Mouse (Mus musculus) myocyte (in vitro differentiated cells): ENCODE data around the gene Ggt5. TPM values are rescaled to one million over a fixed set of nuclear protein-coding genes. Genes with fewer than 3 reads are reported as not detected.

ENCODE experiments used
- H3K27me3 ChIP-seq: one replicate; pipeline ENCODE4 v1.6.1; 2011; ENCODE audit not compliant: control insufficient read depth, insufficient read depth, insufficient read length
- H3K36me3 ChIP-seq: one replicate; pipeline ENCODE4 v1.6.1; 2011; ENCODE audit not compliant: control insufficient read depth, insufficient read depth
- H3K4me2 ChIP-seq: one replicate; pipeline ENCODE4 v1.6.1; 2011; ENCODE audit warnings: low read depth, control low read depth
- H3K4me3 ChIP-seq: one replicate; pipeline ENCODE4 v1.5.1; 2011; ENCODE audit warnings: mild to moderate bottlenecking, control low read depth, moderate library complexity
- H3K79me2 ChIP-seq: one replicate; pipeline ENCODE4 v1.6.1; 2011; ENCODE audit not compliant: control insufficient read depth, insufficient read depth
- H3ac ChIP-seq: one replicate; pipeline ENCODE4 v1.6.1; 2011; ENCODE audit not compliant: control insufficient read depth, insufficient read length
- CEBPB ChIP-seq: IDR thresholded peaks from 2 replicates; pipeline ENCODE4 v1.6.1; 2011; ENCODE audit warnings: mild to moderate bottlenecking, moderate library complexity; ENCODE audit not compliant: poor library complexity, insufficient read depth, severe bottlenecking
- E2F4 ChIP-seq: IDR thresholded peaks from one replicate; pipeline ENCODE4 v1.6.1; 2011; ENCODE audit warnings: mild to moderate bottlenecking, control low read depth, moderate library complexity; ENCODE audit not compliant: insufficient read depth
- MAX ChIP-seq: IDR thresholded peaks from one replicate; pipeline ENCODE4 v1.6.1; 2011; ENCODE audit warnings: low read depth, mild to moderate bottlenecking, control low read depth
- MYOD1 ChIP-seq, 3 experiments: IDR thresholded peaks; one replicate each; pipeline ENCODE4 v1.6.1; 2011; ENCODE audit warnings: control low read depth in 2 of 3, low read depth in 2 of 3, mild to moderate bottlenecking in 2 of 3, moderate library complexity in 1 of 3; ENCODE audit not compliant: insufficient read length in 2 of 3, control insufficient read depth in 1 of 3
- MYOG ChIP-seq, 3 experiments: IDR thresholded peaks; one replicate each; pipeline ENCODE4 v1.6.1; 2011; ENCODE audit warnings: control low read depth in 2 of 3, low read depth in 2 of 3, mild to moderate bottlenecking in 2 of 3; ENCODE audit not compliant: insufficient read length in 2 of 3, control insufficient read depth in 1 of 3, insufficient read depth in 1 of 3
- POLR2A ChIP-seq: IDR thresholded peaks from one replicate; pipeline ENCODE4 v1.6.1; 2011; ENCODE audit warnings: low read depth, mild to moderate bottlenecking, control low read depth, moderate library complexity; ENCODE audit not compliant: insufficient read length
- POLR2AphosphoS2 ChIP-seq: IDR thresholded peaks from one replicate; pipeline ENCODE4 v1.6.1; 2011; ENCODE audit warnings: low read depth, control low read depth; ENCODE audit not compliant: insufficient read length
- REST ChIP-seq: IDR thresholded peaks from one replicate; pipeline ENCODE4 v1.6.1; 2011; ENCODE audit warnings: mild to moderate bottlenecking, control low read depth, moderate library complexity; ENCODE audit not compliant: insufficient read depth, insufficient read length
- SRF ChIP-seq: IDR thresholded peaks from one replicate; pipeline ENCODE4 v1.6.1; 2011; ENCODE audit warnings: low read depth; ENCODE audit not compliant: control insufficient read depth, insufficient read length
- TCF12 ChIP-seq: IDR thresholded peaks from one replicate; pipeline ENCODE4 v1.6.1; 2011; ENCODE audit warnings: mild to moderate bottlenecking, control low read depth; ENCODE audit not compliant: poor library complexity, insufficient read depth, severe bottlenecking
- TCF3 ChIP-seq: IDR thresholded peaks from one replicate; pipeline ENCODE4 v1.6.1; 2011; ENCODE audit warnings: low read depth, control low read depth; ENCODE audit not compliant: insufficient read length
- USF1 ChIP-seq: IDR thresholded peaks from one replicate; pipeline ENCODE4 v1.6.1; 2011; ENCODE audit warnings: low read depth, mild to moderate bottlenecking, control low read depth, moderate library complexity
- polyA plus RNA-seq: library from polyadenylated mRNA; unstranded; fragments of >200 nt; fragmentation: generic; extraction: Trizol; gene quantifications from one replicate; pipeline ENCODE4 v1.2.1, GENCODE M21; 2012; ENCODE audit warnings: missing spikeins

The Ggt5 gene
- polyA plus RNA-seq, 1 experiment: 0.22 TPM

GRCm38 (mm10) chr10:75649001-75649400 is 59.9 kb downstream of the Ggt5 start:
- no peak overlapping the region for H3K4me2 ChIP-seq
- H3K27me3 ChIP-seq: no peaks in the 10 kb centered on the region
- TF ChIP-seq POLR2A: no peak
- no peak for TF ChIP-seq MYOD1 (IDR thresholded peaks at IDR 0.05; ENCODE audit: control insufficient read depth in 1 of 3, insufficient read length in 2 of 3, low read depth in 2 of 3)
- TF ChIP-seq REST: no peak
- no peak for TF ChIP-seq TCF12
- TF ChIP-seq SRF: no peak
- TF ChIP-seq MYOG (IDR thresholded peaks at IDR 0.05; ENCODE audit: control insufficient read depth in 1 of 3, insufficient read depth in 1 of 3, insufficient read length in 2 of 3, low read depth in 2 of 3): no peak
- no peak for TF ChIP-seq CEBPB
- no peak for TF ChIP-seq E2F4
- TF ChIP-seq TCF3: no peak
- no peak for TF ChIP-seq USF1
- no peak for TF ChIP-seq MAX
- TF ChIP-seq POLR2AphosphoS2: no peak
- H3K79me2 ChIP-seq: no peaks in the 10 kb centered on the region
- no peak overlapping the region for H3K4me3 ChIP-seq
- no peak overlapping the region for H3ac ChIP-seq
- peaks cover 10% of the 10 kb centered on the region for H3K36me3 ChIP-seq

GRCm38 (mm10) chr10:75649406-75649995 is 60.4 kb downstream of the Ggt5 start:
- H3K4me3 ChIP-seq: no peak overlapping the region
- H3K4me2 ChIP-seq: no peak overlapping the region
- H3K79me2 ChIP-seq: no peaks in the 10 kb centered on the region
- TF ChIP-seq TCF12 (no peak), E2F4 (no peak), SRF (no peak), TCF3 (no peak), CEBPB (no peak), MYOG (IDR thresholded peaks at IDR 0.05; ENCODE audit: control insufficient read depth in 1 of 3, insufficient read depth in 1 of 3, insufficient read length in 2 of 3, low read depth in 2 of 3) (no peak), MYOD1 (IDR thresholded peaks at IDR 0.05; ENCODE audit: control insufficient read depth in 1 of 3, insufficient read length in 2 of 3, low read depth in 2 of 3) (no peak), USF1 (no peak), POLR2A (no peak), POLR2AphosphoS2 (no peak), REST (no peak), MAX (no peak)
- no peak overlapping the region for H3ac ChIP-seq
- peaks cover 10% of the 10 kb centered on the region for H3K36me3 ChIP-seq
- H3K27me3 ChIP-seq: no peaks in the 10 kb centered on the region

- no peak overlapping the region for H3K4me3 ChIP-seq
- H3K27me3 ChIP-seq: no peaks in the 10 kb centered on the region
- TF ChIP-seq E2F4 (no peak), TCF3 (no peak), SRF (no peak), USF1 (no peak), MYOG (IDR thresholded peaks at IDR 0.05; ENCODE audit: control insufficient read depth in 1 of 3, insufficient read depth in 1 of 3, insufficient read length in 2 of 3, low read depth in 2 of 3) (peak in 2 of 3 experiments; percentile 66 to 85), TCF12 (peak; percentile 14), MYOD1 (IDR thresholded peaks at IDR 0.05; ENCODE audit: control insufficient read depth in 1 of 3, insufficient read length in 2 of 3, low read depth in 2 of 3) (peak in 2 of 3 experiments; percentile 66 to 82)
- H3K36me3 ChIP-seq: peaks cover 10% of the 10 kb centered on the region
- no peaks in the 10 kb centered on the region for H3K79me2 ChIP-seq
- H3K4me2 ChIP-seq: no peak overlapping the region
- no peak overlapping the region for H3ac ChIP-seq
Observed at GRCm38 (mm10) chr10:75650306-75650902, 61.3 kb downstream of the Ggt5 start.

- H3K4me2 ChIP-seq: no peak overlapping the region
- no peak overlapping the region for H3K4me3 ChIP-seq
- H3K27me3 ChIP-seq: no peaks in the 10 kb centered on the region
- H3K36me3 ChIP-seq: peaks cover 10% of the 10 kb centered on the region
- no peaks in the 10 kb centered on the region for H3K79me2 ChIP-seq
- TF ChIP-seq E2F4 (no peak), CEBPB (no peak), MAX (no peak), POLR2AphosphoS2 (no peak), POLR2A (no peak), USF1 (no peak), REST (no peak), TCF12 (no peak), MYOD1 (IDR thresholded peaks at IDR 0.05; ENCODE audit: control insufficient read depth in 1 of 3, insufficient read length in 2 of 3, low read depth in 2 of 3) (no peak), SRF (no peak), MYOG (IDR thresholded peaks at IDR 0.05; ENCODE audit: control insufficient read depth in 1 of 3, insufficient read depth in 1 of 3, insufficient read length in 2 of 3, low read depth in 2 of 3) (no peak), TCF3 (no peak)
- no peak overlapping the region for H3ac ChIP-seq
Observed at GRCm38 (mm10) chr10:75651381-75652068, 62.4 kb downstream of the Ggt5 start.
